Mouse (Mus musculus) heart, adult 9 months (tissue): Measurements from ENCODE around the gene Agbl2.
A peak's percentile ranks its signal among the peaks of the same experiment; 100 is the strongest.
"Not testable (repeated sequence)": the region's sequence is repeated elsewhere in the genome, so short reads cannot be mapped to it uniquely, and the experiment has no call there.

ENCODE experiments used
- DNase-seq, 2 experiments: peaks; one replicate each; pipeline ENCODE4 v3.0.0; 2022; ENCODE audit warnings: low spot score in 2 of 2

The Agbl2 gene

GRCm38 (mm10) chr2:90816144-90816543, 33.6 kb downstream of the Agbl2 start:
- no peak for DNase-seq

- DNase-seq: no peak
Observed at GRCm38 (mm10) chr2:90818710-90819109, 36.2 kb downstream of the Agbl2 start.

GRCm38 (mm10) chr2:90820894-90821293, 38.4 kb downstream of the Agbl2 start:
- no peak for DNase-seq

- DNase-seq: no peak
Observed at GRCm38 (mm10) chr2:90822978-90823377, 40.5 kb downstream of the Agbl2 start.

- DNase-seq: no peak
Observed at GRCm38 (mm10) chr2:90823781-90824180, 41.3 kb downstream of the Agbl2 start.

GRCm38 (mm10) chr2:90824528-90824927, 42.0 kb downstream of the Agbl2 start:
- not testable (repeated sequence) for DNase-seq

GRCm38 (mm10) chr2:90825515-90826172, 43.1 kb downstream of the Agbl2 start:
- DNase-seq: no peak

GRCm38 (mm10) chr2:90828739-90829138, 46.2 kb downstream of the Agbl2 start:
- no peak for DNase-seq

- DNase-seq: no peak
Observed at GRCm38 (mm10) chr2:90833502-90833901, 51.0 kb downstream of the Agbl2 start.

- no peak for DNase-seq
Observed at GRCm38 (mm10) chr2:90838621-90839020, 56.1 kb downstream of the Agbl2 start.

GRCm38 (mm10) chr2:90843666-90844065, 61.1 kb downstream of the Agbl2 start:
- no peak for DNase-seq

- DNase-seq: no peak
Observed at GRCm38 (mm10) chr2:90844262-90844661, 61.7 kb downstream of the Agbl2 start.

GRCm38 (mm10) chr2:90845234-90845633, 62.7 kb downstream of the Agbl2 start:
- DNase-seq: no peak

- DNase-seq: peak; percentile 23 to 24
Observed at GRCm38 (mm10) chr2:90846171-90846570, 63.6 kb downstream of the Agbl2 start.

GRCm38 (mm10) chr2:90846597-90846954, 64.0 kb downstream of the Agbl2 start:
- no peak for DNase-seq

- peak; percentile 98 for DNase-seq
Observed at GRCm38 (mm10) chr2:90846955-90847680, 64.6 kb downstream of the Agbl2 start, which contains the start of gene Mtch2. Gene Mtch2 (plus strand): TSS chr2:90847155.

- no peak for DNase-seq
Observed at GRCm38 (mm10) chr2:90847681-90848050, 65.1 kb downstream of the Agbl2 start.

GRCm38 (mm10) chr2:90848331-90848730, 65.8 kb downstream of the Agbl2 start:
- DNase-seq: peak in 1 of 2 experiments; percentile 19

- DNase-seq: no peak
Observed at GRCm38 (mm10) chr2:90850401-90850800, 67.9 kb downstream of the Agbl2 start.

- no peak for DNase-seq
Observed at GRCm38 (mm10) chr2:90861486-90861885, 79.0 kb downstream of the Agbl2 start.

- no peak for DNase-seq
Observed at GRCm38 (mm10) chr2:90864184-90864583, 81.7 kb downstream of the Agbl2 start.

GRCm38 (mm10) chr2:90866524-90866923, 84.0 kb downstream of the Agbl2 start:
- peak; percentile 56 to 76 for DNase-seq

GRCm38 (mm10) chr2:90870136-90870601, 87.6 kb downstream of the Agbl2 start:
- peak; percentile 39 to 44 for DNase-seq
